Mouse (Mus musculus): ENCODE measurements at regions not wholly inside any gene's neighbourhood (a gene's known extent, or its start where the extent isn't known, plus 50 kb on each side); places are given as distances from the start of the nearest gene placed in this dataset.

DNA sequence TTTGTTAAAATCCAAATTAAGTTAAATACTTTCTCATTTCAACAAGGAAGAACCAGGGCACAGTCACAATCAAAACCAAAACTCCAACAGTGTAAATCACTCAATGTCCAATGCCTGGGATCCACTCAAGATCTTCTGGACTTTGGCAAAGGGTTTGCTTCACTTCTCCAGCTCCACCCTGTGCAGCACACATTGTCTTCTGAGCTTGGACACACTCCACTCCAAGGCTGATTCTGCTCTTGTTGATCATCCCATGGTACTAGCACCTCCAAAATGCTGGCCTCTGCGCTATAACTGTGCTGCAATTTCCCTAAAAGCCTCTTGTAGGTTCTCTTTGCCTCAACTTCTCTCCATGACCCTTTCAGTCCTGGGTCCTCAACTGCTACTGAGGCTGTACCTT is 111.5 kb upstream of the Sec61g start:
- TF ChIP-seq CTCF (IDR thresholded peaks at IDR 0.05) (no peak), EP300 (IDR thresholded peaks at IDR 0.05) (no peak)
